Comparison of ENCODE assay signal across 14 mouse cellular contexts in genomic region chr11:69656065-69656455, GRCm38 (mm10). TPM values are rescaled to one million over a fixed set of nuclear protein-coding genes. Genes with fewer than 3 reads are reported as not detected.
A peak's percentile ranks its signal among the peaks of the same experiment; 100 is the strongest.
DNase-seq lines count a peak whose midpoint lies in the region; ATAC-seq and TF ChIP-seq lines count a peak whose summit lies in the region.
"Had no signal": no experiment of that assay in that cellular context is flagged by ENCODE, and none has a peak within 500 bp of the region (broad histone marks: within the 10 kb centered on the region; RNA-seq: fewer than 3 reads in every experiment).

No protein-coding gene starts in this region.

- H3K4me2 ChIP-seq in kidney, embryonic 16.5 days (replicated peaks; ENCODE audit: low read depth, low read length), result 0 out of 2 replicates have a peak overlapping the region, but pooled peaks have one; percentile 32
- H3K4me2 ChIP-seq in stomach, embryonic 14.5 days (replicated peaks; ENCODE audit: low read depth, low read length), result no peak overlapping the region

- peak overlapping the region; percentile 50; the same call in 1 of the 2 replicates for H3K9ac ChIP-seq in kidney, embryonic 16.5 days (replicated peaks; ENCODE audit: low read length)
- H3K9ac ChIP-seq in ES-E14 (ENCODE audit: insufficient read depth, low read depth, low read length, poor library complexity, severe bottlenecking), result peak overlapping the region; percentile 81
- H3K9ac ChIP-seq in stomach, embryonic 14.5 days (replicated peaks; ENCODE audit: low read depth, low read length), result no peak overlapping the region

- H3K9me3 ChIP-seq in kidney, embryonic 16.5 days (ENCODE audit: low read length), result no peaks in the 10 kb centered on the region
- H3K9me3 ChIP-seq in ES-E14 (ENCODE audit: control insufficient read depth, insufficient read depth, low read depth, low read length), result no peaks in the 10 kb centered on the region
- no peaks in the 10 kb centered on the region for H3K9me3 ChIP-seq in stomach, embryonic 14.5 days (ENCODE audit: control insufficient read depth, low read depth, low read length)
- H3K9me3 ChIP-seq: megakaryocyte, embryonic 14.5 days had no signal

- ATAC-seq in kidney, embryonic 16.5 days (ENCODE audit: low FRiP score, low TSS enrichment), result no peak
- no peak for ATAC-seq in stomach, embryonic 14.5 days (ENCODE audit: insufficient number of reproducible peaks, insufficient read depth, low FRiP score, low read depth)
- no peak for ATAC-seq in monocyte, adult 5-6 weeks (replicated peaks; ENCODE audit: insufficient number of reproducible peaks, low FRiP score, low TSS enrichment, poor library complexity, severe bottlenecking)

- no peak overlapping the region for H3K27ac ChIP-seq in kidney, embryonic 16.5 days (ENCODE audit: low read length)
- H3K27ac ChIP-seq in ES-E14 (ENCODE audit: insufficient read depth, low read depth, low read length, poor library complexity, severe bottlenecking), result peak overlapping the region; percentile 88; the same call in 1 of the 2 replicates
- peak overlapping the region; percentile 63; the same call in 1 of the 2 replicates for H3K27ac ChIP-seq in stomach, embryonic 14.5 days (ENCODE audit: low read length)

- peak; percentile 32 for DNase-seq in cerebellum, adult 11-12 months
- no peak for DNase-seq in cerebellum, postnatal 4 days (ENCODE audit: low spot score in 2 of 2)
- no peak for DNase-seq in kidney, adult 8-10 months
- no peak for DNase-seq in ES-E14 (ENCODE audit: low read depth, low spot score)
- no peak for DNase-seq in gastrocnemius, adult 8-10 months (ENCODE audit: low spot score in 2 of 2)
- DNase-seq: thymus, postnatal 25 days had no signal

- peaks cover 56% of the 10 kb centered on the region for H3K36me3 ChIP-seq in kidney, embryonic 16.5 days (ENCODE audit: insufficient read depth, low read length)
- H3K36me3 ChIP-seq in ES-E14 (ENCODE audit: control insufficient read depth, insufficient read depth, low read length, poor library complexity, severe bottlenecking), result peaks cover 44% of the 10 kb centered on the region
- peaks cover 45% of the 10 kb centered on the region for H3K36me3 ChIP-seq in stomach, embryonic 14.5 days (ENCODE audit: control insufficient read depth, insufficient read depth, low read length)

- no peaks in the 10 kb centered on the region for H3K27me3 ChIP-seq in kidney, embryonic 16.5 days (ENCODE audit: insufficient read depth, low read length)
- H3K27me3 ChIP-seq in stomach, embryonic 14.5 days (ENCODE audit: control insufficient read depth, insufficient read depth, low read length), result no peaks in the 10 kb centered on the region
- H3K27me3 ChIP-seq: megakaryocyte, embryonic 14.5 days had no signal

- no peak overlapping the region for H3K4me3 ChIP-seq in kidney, embryonic 16.5 days (ENCODE audit: low read length)
- peak overlapping the region; percentile 71 to 76 for H3K4me3 ChIP-seq in ES-E14 (ENCODE audit: insufficient read depth in 1 of 2, low read depth in 1 of 2, low read length in 2 of 2, poor library complexity in 1 of 2, severe bottlenecking in 1 of 2)
- no peak overlapping the region for H3K4me3 ChIP-seq in stomach, embryonic 14.5 days (ENCODE audit: low read depth, low read length)
- H3K4me3 ChIP-seq: gastrocnemius, adult 2 months; megakaryocyte, embryonic 14.5 days had no signal

- WGBS in kidney, embryonic 16.5 days, result 72% methylated on average over 5 of the region's 5 CpGs
- 71% methylated on average over 5 of the region's 5 CpGs for WGBS in stomach, embryonic 14.5 days

- peaks cover 18% of the 10 kb centered on the region for H3K4me1 ChIP-seq in kidney, embryonic 16.5 days (ENCODE audit: insufficient read depth, low read length)
- peaks cover 3 to 14% of the 10 kb centered on the region in 2 experiments; a peak in 3 of 4 replicates for H3K4me1 ChIP-seq in ES-E14 (ENCODE audit: control insufficient read depth in 2 of 2, insufficient read depth in 2 of 2, low read length in 2 of 2, poor library complexity in 1 of 2)
- peaks cover 16% of the 10 kb centered on the region; the same call in 1 of the 2 replicates for H3K4me1 ChIP-seq in stomach, embryonic 14.5 days (ENCODE audit: control insufficient read depth, insufficient read depth, low read length)

- in situ Hi-C loops in ES-E14 (cut with MboI; ENCODE audit: low sequenced_read_pairs in 2 of 2, unreplicated experiment in 2 of 2), result loop anchor here in 1 of 2 experiments (10.0 kb wide), 1 partner anchor 59 kb away; no protein-coding TSS in a partner anchor

TF ChIP-seq in ES-E14, 5 proteins besides CTCF, POLR2A, EP300 and RAD21:
- TF ChIP-seq CHD2 (IDR thresholded peaks at IDR 0.05; ENCODE audit: low read depth, low read length) (no peak), ZNF384 (IDR thresholded peaks at IDR 0.05; ENCODE audit: low read depth, low read length) (no peak), HCFC1 (IDR thresholded peaks at IDR 0.05; ENCODE audit: borderline replicate concordance, insufficient read depth, low read length) (no peak), MAFK (IDR thresholded peaks at IDR 0.05; ENCODE audit: insufficient read depth, low read depth, low read length) (no peak), ZC3H11A (IDR thresholded peaks at IDR 0.05; ENCODE audit: borderline replicate concordance, low read depth, low read length) (no peak)
TF ChIP-seq in ES-E14: peak in this region for 0.

RNA-seq across cellular contexts. Expression of gene Sox15, which starts 0.9 kb away (rescaled TPM):
- polyA plus RNA-seq in kidney, embryonic 16.5 days (2015; fragmentation: Nextera tagmentation; extraction: Ambion mirVana), result 0.19 TPM in 1 of 2 replicates, not detected in the other
- total RNA-seq in ES-E14 (2012; rRNA removed), result 6.6 and 8.2 TPM in 2 replicates
- 4.1 and 4.7 TPM in 2 replicates for polyA plus RNA-seq in stomach, embryonic 14.5 days (2014; fragmentation: Nextera tagmentation; extraction: Ambion mirVana)
- total RNA-seq in monocyte, adult 5-6 weeks (2017), result 4.1 to 8.2 TPM in 2 of 3 replicates, not detected in the other
- not detected for total RNA-seq in gastrocnemius, adult 8-10 months (2022)
- total RNA-seq: common myeloid progenitor, adult 5-6 weeks; gastrocnemius, adult 2 months; MEL had no signal
- polyA plus RNA-seq: heart, embryonic 14.5 days had no signal

RNA-seq across cellular contexts. Expression of gene Mpdu1, which starts 6.4 kb away (rescaled TPM):
- polyA plus RNA-seq in kidney, embryonic 16.5 days (2015; fragmentation: Nextera tagmentation; extraction: Ambion mirVana), result 79.5 and 84.0 TPM in 2 replicates
- 258 and 349 TPM in 2 replicates for total RNA-seq in ES-E14 (2012; rRNA removed)
- polyA plus RNA-seq in stomach, embryonic 14.5 days (2014; fragmentation: Nextera tagmentation; extraction: Ambion mirVana), result 49.9 and 50.2 TPM in 2 replicates
- 32.9 to 56.3 TPM (median 49.2 TPM) in 3 replicates for total RNA-seq in monocyte, adult 5-6 weeks (2017)
- total RNA-seq in gastrocnemius, adult 8-10 months (2022), result 1 to 10 TPM; 7.3 to 8.8 (median 8.3) TPM

RNA-seq across cellular contexts. Expression of gene Cd68, which starts 9.9 kb away (rescaled TPM):
- polyA plus RNA-seq in kidney, embryonic 16.5 days (2015; fragmentation: Nextera tagmentation; extraction: Ambion mirVana), result 12.4 and 15.5 TPM in 2 replicates
- total RNA-seq in ES-E14 (2012; rRNA removed), result 23.4 and 32.7 TPM in 2 replicates
- 12.5 and 16.4 TPM in 2 replicates for polyA plus RNA-seq in stomach, embryonic 14.5 days (2014; fragmentation: Nextera tagmentation; extraction: Ambion mirVana)
- 203 to 221 TPM (median 207 TPM) in 3 replicates for total RNA-seq in monocyte, adult 5-6 weeks (2017)
- 1 to 10 TPM in 3 of 4 experiments, under 1 TPM in 1; 0.73 to 3.7 (median 1.4) TPM for total RNA-seq in gastrocnemius, adult 8-10 months (2022)

RNA-seq across cellular contexts. Expression of gene Eif4a1, which starts 16.2 kb away (rescaled TPM):
- 571 and 587 TPM in 2 replicates for polyA plus RNA-seq in kidney, embryonic 16.5 days (2015; fragmentation: Nextera tagmentation; extraction: Ambion mirVana)
- total RNA-seq in ES-E14 (2012; rRNA removed), result 1,512 and 1,948 TPM in 2 replicates
- 654 and 666 TPM in 2 replicates for polyA plus RNA-seq in stomach, embryonic 14.5 days (2014; fragmentation: Nextera tagmentation; extraction: Ambion mirVana)
- 597 to 694 TPM (median 633 TPM) in 3 replicates for total RNA-seq in monocyte, adult 5-6 weeks (2017)
- 100 to 1,000 TPM in 1 of 4 experiments, 10 to 100 TPM in 3; 81.9 to 109 (median 91.5) TPM for total RNA-seq in gastrocnemius, adult 8-10 months (2022)

RNA-seq across cellular contexts. Expression of gene Fxr2, which starts 23.3 kb away (rescaled TPM):
- polyA plus RNA-seq in kidney, embryonic 16.5 days (2015; fragmentation: Nextera tagmentation; extraction: Ambion mirVana), result 31.8 and 33.4 TPM in 2 replicates
- 153 and 161 TPM in 2 replicates for total RNA-seq in ES-E14 (2012; rRNA removed)
- 20.9 and 26.0 TPM in 2 replicates for polyA plus RNA-seq in stomach, embryonic 14.5 days (2014; fragmentation: Nextera tagmentation; extraction: Ambion mirVana)
- total RNA-seq in monocyte, adult 5-6 weeks (2017), result 64.6 to 83.5 TPM (median 67.9 TPM) in 3 replicates
- total RNA-seq in gastrocnemius, adult 8-10 months (2022), result 100 to 1,000 TPM; 104 to 114 (median 108) TPM

Comparison
In these comparisons a context has a peak if more than half of its experiments do, and no peak if none do; other contexts are left out.
1. H3K4me3 ChIP-seq: peak in ES-E14 (2 of 2); none in kidney, embryonic 16.5 days (single experiment) and stomach, embryonic 14.5 days (single experiment).